Mouse (Mus musculus) spleen, adult 18-20 months (tissue): ENCODE data around the gene Zdhhc25.
A peak's percentile ranks its signal among the peaks of the same experiment; 100 is the strongest.

Source experiments
- DNase-seq, 2 experiments: peaks; one replicate each; pipeline ENCODE4 v3.0.0; 2022; ENCODE audit warnings: mixed read lengths in 2 of 2

Zdhhc25 gene

DNA sequence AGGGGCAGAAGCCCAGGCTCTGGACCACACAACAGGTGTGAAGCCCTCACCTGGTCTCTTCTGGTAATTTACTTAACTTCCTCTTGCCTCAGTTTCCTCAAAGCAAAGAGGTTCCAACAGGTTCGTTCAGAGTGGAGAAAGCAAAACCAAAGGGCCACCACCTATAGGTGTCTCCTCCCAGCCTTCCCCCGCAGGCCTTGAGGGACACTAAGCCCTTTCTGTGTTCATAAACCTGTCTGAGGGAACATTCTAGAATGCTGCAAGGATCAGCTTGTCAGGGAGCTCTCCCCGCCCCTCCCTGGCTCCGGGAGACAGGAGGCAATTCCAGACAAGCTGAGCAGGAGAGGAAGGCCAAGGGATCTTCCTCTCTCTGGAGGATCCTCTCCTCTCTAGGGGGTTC is at the start of gene Zdhhc25:
Zdhhc25 (plus strand) TSS at position 301 of the 400 bp plus-strand sequence.
- no peak for DNase-seq

DNA sequence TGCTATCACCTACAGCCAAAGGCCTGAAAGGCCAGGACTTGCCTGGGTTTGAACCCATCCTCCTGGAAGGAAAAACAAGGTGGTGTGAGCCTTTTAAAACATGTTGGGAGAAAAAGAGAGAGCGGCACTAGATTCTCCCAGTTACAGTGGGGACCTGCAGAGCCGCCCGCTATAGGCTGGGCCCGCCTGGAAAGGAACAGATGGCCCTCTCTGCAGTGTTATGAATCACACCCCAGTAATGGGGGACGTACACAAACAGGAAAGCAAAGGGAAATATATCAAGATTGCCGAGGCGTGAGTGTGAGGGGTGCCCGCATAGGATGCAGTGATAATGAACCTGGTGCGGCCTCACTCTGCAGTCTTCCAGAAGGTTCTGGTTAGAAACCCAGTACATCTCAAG is 47.2 kb upstream of the Zdhhc25 start:
- DNase-seq = no peak

DNA sequence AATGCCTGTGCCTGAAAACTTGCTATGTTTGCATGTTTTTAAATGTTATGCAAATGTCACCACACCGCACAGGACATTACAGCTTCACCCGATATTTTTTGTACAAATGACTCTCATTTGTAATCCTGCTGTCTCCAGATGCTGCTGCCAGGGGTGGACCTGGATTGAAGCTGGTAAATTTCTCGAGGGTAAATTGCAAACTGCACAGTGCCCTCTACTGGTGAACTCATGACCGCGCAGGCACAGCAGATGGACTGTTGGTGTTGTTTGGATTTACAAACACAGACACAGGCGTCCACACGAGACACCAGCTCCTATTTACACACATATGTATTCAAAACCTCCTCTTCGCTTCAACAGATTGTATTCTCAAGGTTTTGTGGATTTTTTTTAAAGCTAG is 44.6 kb upstream of the Zdhhc25 start:
- peak in 1 of 2 experiments; percentile 13 for DNase-seq

DNA sequence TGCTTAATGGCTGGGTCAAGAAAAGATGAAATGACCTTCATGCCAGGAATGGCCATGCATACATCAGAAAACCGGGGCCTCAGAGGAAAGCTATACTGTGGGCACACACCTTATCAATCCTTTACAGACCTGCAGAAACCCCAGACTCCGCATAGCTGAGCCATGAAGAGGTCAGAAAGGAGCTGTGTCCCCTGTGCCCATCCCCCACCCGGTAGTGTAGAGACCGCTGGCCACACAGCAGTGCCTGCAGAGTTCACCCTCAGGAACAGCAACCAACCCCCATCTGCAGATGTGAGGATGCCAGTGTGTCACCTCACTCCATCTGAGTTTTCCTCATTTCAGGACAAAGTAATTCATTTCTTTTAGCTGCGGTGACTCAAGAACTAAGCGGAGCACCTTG is 39.5 kb upstream of the Zdhhc25 start:
- DNase-seq = no peak

DNA sequence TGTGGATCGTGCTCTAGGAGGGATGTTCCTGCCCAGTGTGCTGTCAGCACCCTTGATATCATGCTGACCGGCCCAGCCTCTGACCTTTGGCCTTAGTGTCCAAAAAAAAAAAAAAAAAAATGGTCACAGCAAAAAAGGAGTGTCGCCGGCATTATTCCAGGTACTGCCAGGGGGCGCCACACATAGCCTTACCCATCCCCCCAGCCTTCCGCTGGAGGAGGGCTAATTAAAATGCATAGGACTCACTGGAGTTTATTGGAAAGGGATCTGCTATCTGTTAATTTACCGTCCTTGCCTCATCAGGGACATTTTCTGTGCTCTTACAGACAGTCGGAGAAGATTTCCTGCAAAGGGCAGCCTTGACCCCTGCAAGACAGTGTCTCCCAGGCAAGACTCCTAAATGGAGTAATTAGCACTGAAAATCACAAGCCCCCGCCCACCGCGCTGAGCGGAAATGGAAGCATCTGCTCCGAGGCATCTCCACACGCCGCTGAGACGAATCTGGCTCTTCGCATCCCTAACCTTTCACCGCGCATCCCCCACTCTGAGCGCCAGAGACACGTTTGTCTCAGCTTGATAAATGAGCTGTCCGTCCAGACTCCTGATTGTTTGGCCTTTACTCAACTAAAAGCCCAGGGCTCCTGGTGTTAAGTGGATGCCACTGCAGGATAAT is 38.9 kb upstream of the Zdhhc25 start:
- DNase-seq = no peak

DNA sequence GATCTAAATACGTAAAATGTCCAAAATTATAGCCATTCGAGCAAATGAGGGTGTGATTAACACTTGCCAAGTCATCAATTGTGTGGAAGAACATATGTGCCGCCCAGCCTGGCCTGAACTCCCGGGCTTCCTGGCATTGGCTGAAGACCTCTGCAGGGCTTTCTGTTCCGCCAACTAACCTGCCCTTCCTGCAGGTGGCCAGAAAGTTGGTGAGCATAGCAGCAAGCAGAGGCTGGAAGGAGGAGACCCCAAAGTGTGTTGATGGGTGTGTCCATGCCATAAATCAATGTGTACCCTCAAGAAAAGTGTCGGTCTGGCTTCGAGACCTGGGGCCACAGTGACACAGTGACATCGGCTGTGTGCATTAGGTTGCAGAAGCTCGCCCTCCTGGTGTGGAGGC is 34.8 kb upstream of the Zdhhc25 start:
- DNase-seq = no peak

DNA sequence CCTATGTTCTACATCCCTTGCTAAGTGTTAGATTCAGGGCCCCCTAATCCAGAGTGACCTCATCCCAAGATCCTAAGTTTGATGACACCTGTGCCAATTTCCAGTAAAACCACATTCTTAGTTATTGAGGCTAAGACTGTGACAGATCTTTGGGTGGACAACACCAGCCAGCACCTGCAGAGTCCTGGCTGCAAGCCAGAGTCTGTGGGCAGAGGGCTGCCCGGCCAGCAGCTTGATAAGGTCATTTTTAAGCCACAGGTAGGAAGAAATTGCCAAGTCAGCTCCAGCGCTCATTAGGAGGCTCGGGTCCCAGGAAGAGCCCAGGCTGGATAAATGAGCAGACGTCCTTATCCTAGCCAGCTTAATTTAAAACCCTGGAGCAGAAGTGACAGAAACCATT is 34.3 kb upstream of the Zdhhc25 start:
- DNase-seq = no peak

DNA sequence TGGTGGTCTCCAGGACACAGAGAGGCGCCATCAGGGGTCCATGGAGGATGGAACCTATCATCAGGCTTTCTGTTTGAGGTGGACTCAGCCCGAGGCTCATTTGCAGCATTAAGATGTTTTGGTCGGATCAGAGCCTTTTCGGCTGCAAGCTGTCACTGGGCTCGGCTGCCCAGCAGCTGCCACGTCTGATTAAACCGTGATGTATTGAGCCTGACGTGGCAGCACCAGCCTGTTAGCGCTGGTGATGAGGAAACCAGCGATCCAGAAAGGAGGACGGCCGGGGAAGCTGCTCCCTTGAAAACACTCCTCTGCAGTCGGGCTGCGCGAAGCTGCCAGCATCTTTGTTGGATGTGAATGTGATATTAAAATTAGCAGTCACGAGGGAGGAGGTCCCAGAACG is 29.4 kb upstream of the Zdhhc25 start:
- no peak for DNase-seq

DNA sequence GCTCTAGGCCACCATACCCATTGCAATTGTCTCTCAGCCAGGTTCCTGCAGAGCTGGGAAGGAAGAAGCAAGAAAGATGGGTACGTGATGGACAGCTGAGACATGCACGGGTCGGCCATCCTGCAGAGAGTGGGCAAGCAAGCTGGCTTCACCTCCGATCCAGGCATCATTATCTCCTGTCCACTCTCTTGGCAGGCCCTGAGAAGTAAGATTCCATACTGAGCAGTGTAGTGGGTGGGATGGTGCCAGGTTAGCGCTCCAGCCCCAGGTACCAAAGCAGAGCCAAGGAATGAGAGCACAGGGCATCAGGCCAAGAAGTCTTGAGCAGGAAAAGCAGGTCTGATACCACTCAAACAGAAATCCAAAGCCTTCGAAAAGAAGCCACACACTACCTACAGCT is 20.6 kb upstream of the Zdhhc25 start:
- DNase-seq = no peak

DNA sequence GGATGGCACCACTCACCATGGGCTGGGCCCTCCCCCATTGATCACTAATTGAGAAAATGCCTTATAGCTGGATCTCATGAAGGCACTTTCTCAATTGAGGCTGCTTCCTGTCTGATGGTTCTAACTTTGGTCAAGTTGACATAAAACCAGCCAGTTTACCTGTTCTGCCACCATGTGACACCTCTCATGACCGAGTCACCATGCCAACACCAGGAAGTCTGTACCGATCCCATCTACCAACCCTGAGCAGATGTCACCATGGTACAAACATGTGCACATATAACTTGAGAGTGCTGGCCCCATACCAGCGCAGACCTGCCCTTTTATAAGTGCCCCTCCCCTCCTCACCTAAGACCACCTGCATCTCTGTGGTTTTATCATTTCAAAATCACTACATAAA is 2.4 kb downstream of the Zdhhc25 start:
- DNase-seq = no peak

DNA sequence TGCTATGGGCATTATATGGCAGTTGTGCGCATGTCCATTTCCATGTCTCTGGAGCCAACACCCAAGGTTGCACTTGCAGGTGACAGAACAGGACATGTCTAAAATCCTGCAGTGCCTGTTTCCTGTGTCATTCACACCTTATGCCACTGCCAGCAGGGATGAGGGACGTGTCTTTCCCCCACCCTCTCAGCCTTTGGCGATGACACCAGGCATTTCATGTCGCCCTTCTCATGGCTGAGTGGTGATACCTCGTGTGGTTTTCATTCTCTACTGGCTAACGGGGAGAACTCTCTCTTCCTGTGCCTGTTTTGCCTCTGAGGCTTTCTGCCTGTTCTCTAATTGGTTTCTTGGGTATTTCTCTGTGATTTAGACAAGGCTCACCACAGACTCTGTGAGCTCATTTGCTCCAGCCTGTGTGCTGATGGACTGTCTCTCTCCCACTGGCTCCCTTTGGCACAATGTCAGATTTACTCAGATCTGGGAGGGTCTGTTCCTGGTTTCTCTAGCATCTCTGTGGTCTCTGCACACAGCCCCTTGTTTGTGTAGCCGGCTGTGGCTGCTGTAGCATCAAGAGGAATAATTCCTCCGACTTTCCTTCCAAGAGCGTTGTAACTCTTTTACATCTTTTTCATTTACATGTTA is 3.1 kb downstream of the Zdhhc25 start:
- DNase-seq = no peak

DNA sequence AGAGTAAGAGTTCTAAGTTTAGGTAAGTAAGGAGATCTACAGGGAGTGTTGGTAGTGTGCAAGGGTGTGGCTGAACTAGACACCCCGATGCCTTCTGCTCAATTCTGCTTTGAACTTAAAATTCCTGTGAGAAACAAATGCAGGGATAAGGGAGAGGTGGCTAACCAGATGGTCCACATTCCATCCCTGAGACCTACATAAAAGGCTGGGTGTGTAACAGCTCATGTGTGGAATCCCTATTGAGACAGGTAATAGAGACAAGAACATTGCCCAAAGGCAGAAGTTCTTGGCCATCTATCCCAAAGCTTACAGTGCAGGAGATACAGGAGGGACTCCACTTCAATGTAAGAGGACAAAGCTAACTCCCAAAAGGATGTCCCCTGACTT is 3.6 kb downstream of the Zdhhc25 start:
- DNase-seq = no peak

DNA sequence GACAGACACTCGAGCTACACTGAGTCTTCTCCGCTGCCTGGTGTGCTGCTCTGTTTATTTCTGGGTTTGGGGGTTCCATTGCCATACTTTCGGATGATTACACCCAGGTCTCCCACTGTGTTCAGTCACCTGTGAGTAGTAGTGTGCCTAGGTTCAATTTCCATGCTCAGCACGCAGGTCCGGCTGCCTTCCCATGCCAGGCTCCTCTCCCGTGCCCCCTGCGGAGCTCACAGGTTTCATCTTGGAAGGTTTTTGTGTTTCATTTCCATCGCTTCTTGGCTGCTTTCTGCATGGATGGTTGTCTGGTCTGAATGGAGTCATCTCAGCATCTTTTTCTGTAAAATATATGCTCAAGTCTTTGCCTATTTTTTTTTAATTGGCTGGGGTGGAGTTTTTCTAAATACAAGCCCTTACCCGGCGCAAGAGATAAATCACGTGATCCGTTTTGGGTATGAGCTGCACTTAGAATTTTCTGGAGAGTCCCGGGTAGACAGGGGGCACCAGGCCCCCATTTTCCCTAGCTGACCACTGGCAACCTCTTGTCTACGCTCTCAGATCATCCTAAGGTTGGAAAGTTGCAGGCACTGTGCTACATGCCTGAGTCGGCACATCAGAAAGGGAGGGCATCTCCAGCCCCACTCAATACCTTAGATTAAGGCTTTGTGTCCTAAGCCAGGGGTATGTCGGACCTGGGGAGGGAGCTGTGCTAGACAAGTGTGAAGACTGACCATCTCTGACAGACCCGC is 4.7 kb downstream of the Zdhhc25 start:
- DNase-seq = no peak

DNA sequence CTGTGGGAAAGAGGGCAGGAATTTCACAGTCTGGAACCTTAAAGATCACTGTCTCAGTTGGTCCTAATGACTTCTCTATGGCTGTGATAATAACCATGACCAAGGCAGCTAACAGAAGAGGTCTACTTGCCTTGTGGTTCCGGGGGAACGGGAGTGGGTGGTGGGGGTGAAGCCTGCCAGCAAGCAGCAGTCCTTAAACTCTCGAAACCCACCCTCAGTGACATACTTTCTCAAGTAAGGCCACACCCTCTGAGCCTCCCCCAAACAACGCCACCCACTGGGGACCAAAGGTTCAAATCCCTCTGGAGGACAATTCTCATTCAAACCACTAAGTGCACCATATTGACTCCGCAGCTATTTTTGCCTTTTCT is 5.3 kb downstream of the Zdhhc25 start:
- DNase-seq = no peak

DNA sequence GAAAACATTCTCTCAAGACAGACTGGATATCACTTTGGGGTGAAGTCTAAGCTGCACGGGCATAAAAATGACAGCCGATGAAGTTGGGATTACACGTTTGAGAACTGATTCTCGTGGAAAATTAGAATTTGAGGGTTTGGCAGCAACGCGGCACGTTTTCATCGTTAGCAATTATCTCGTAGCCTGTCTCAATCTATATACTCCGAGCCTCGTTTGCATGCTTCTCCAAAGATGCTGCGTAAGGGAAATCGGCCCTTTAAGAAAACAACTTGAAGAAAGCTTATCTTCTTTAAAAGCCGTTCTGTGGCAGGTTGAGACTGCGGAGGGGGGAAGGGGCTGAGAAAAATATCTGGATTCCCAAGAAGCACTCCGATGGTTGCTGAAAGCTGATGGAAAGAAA is 17.0 kb downstream of the Zdhhc25 start:
- no peak for DNase-seq

DNA sequence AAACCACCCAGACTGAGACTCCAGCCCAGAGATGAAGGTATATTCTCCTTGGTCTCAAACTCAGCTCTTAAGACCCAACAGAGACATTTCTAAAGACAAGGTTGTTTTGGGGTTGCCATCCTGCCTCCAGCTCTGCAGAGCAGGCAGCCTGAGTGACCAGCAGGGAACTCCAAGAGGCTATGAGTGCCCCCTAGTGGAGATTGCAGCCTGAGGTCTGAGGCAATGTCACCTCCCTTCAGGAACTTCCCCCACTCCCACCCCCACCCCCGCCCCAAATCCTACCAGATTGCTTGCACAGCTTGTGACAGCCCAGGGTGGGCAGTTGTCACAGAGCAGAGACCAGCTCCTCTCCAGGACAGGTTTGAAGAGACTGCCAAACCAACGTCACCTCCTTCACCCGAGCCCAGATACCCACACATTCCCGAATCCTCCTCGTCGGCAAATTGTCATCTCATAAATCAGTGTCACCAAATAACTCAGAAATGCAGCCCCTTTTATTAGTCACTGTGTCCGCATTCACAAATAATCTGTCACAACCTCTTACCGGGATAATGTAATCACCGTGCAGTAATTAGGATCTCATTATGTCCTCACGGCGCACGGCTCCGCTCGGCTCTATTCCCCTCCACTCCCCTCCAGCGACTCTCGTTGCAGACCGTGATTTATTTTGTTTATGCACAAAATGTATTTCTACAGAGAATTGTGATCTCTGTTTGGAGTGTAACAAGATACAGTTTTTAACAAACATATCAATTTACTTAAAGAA is 18.1 kb downstream of the Zdhhc25 start:
- no peak for DNase-seq

DNA sequence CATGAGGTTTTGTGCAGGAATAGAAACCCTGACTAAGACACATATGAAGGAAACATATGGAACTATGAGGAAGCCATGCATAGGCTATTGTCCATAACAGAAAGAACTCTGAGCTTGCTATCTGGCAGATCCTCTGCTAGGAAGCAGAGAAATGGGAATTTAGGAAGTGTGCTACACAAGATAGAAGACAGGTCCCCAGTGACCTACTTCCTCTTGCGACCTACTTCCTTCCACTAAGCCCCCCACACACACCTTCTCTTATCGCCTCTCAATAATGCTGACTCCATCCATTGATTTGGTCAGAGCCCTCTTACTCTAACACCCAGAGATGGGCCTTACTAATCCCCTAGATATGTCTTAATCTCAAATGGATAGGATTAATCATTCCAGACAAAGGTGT is 19.9 kb downstream of the Zdhhc25 start:
- DNase-seq = no peak

DNA sequence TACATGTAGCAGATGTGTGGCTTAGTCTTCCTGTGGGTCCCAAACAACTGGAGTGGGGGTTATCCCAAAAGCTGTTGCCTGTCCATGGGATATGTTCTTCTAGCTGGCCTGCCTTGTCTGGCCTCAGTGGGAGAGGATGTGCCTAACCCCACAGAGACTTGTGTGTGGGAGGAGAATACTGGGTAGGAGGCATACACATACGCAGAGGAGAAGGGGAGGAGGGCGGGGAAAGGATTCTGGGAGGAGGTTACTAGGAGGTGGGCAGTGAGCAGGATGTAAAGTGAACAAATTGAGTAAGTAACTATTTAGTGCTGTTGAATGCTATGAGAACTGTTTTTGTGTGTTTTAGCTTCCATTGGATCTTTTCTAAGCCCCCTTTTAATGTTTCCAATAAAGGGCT is 23.8 kb downstream of the Zdhhc25 start:
- no peak for DNase-seq

DNA sequence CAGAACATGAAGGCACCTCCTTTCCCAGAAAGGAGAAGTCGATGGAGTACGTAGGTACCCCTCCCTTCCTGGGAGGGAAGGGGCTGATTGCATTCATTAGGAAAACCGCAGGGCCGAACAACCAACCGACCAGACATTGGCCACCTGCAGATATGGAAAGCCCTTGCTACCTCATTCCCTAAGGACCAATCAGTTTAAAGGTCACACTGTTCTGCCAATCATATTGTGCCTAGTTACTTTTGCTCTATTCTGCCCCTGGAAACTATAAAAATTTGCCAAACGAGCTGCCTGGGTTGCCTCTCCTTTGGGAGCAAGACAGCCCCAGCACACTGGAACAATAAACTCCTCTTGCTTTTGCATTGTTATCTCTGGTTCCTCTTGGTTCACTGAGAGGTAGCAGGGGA is 24.8 kb downstream of the Zdhhc25 start:
- no peak for DNase-seq

DNA sequence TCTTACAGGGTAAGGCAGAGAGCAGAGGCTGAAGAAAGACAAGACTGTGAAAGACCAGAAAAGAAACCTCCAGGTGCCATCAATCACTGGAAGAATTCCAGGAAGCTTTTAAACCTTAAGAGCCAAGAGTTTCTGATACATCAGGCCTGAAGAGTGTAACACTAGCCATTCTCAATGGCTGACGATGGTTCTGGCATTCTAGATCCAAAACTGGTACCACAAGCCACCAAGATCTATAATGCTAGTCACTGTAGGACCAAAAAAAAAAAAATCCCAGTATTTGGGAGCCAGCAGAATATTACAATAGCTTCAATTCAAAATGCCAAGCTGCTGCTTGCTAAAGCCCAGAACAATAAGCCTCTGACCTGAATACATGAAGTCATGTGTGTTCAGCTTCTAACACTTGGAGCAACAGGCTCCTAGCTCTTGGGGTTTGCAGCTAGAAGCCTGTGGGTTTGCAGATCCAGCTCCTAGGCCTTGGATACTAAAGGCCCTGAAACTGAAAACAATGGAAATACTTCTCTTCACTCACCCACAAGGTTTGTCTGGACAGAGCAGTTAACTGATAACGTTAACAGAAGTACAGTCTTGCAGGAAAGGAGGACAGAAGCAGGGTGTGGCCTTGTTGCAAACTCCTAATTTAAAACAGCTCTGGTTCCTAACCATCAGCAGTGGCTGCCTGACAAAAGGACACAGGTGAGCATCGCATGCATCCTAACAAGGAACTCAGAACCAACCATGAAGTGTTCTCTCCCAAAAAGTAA is 25.4 kb downstream of the Zdhhc25 start:
- DNase-seq = no peak

DNA sequence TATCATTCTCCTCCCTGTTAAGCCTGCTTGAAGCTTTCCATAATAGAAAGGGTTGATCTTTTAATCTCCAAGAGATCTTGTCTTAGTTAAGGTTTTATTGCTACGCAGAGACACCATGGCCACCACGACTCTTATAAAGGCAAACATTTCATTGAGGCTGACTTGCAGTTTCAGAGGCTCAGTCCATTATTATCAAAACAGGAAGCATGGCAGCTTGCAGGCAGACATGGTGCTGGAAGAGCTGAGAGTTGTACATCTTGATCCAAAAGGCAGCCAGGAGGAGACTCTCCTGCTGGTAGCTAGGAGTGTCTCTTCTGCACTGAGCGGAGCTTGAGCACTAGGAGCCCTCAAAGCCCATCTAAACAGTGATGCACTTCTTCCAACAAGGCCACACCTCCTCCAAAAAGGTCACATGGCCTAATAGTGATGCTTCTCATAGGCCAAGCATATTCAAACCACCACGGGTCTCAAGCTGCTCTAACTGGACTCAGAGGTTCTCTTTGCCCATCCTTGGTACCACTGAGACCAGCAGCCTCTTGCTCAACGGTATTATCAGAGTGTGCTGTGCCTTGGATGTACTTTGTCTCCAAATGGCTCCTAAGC is 26.9 kb downstream of the Zdhhc25 start:
- no peak for DNase-seq

DNA sequence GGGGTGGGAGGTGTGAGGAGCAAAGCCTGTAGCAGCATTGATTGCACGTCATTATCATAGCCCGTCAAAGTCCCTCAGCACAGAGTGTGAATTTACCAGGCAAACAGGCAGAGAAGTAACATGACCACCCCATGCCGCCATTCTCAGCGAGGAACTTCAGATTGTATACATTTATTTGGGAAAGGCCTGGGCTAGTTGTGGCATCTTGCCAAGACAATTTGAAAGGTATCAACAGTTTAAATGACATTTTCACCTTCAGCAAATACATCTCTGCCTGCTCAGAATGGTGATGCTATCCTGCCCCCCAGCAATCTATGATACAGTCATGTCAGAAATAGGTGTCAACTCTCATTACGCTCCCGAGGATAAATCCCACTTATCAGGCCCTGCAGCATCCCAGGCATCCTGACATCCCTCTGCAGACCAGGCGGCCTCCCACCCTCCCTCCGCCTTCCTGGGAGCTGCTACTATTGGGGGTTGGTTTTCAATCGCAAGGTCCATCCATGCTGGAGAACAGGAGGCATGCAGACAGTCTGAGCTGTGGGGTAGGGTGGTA is 28.8 kb downstream of the Zdhhc25 start:
- no peak for DNase-seq
